Mouse (Mus musculus) embryonic facial prominence, embryonic 11.5 days (tissue): ENCODE results near the gene Rock2. TPM values are rescaled to one million over a fixed set of nuclear protein-coding genes. Genes with fewer than 3 reads are reported as not detected.

ENCODE experiments used
- ATAC-seq: fragments of 200-750 bp; cut with Nextera tagmentation; replicated peaks from 2 replicates; pipeline ENCODE4 v1.8.0; 2017; ENCODE audit warnings: low read depth; ENCODE audit not compliant: insufficient number of reproducible peaks, low FRiP score, low TSS enrichment
- DNase-seq: peaks from one replicate; pipeline ENCODE4 v3.0.0-alpha.2; 2015; ENCODE audit warnings: low spot score
- H3K27ac ChIP-seq: fragments of 300-500 bp; sonication (generic); replicated peaks from 2 replicates; pipeline ENCODE4 v1.5.1; 2014; ENCODE audit warnings: mild to moderate bottlenecking, low read depth, low read length, control low read depth
- H3K27me3 ChIP-seq: fragments of 300-500 bp; sonication (generic); 2 replicates; pipeline ENCODE4 v1.6.1; 2014; ENCODE audit warnings: mild to moderate bottlenecking, low read length, moderate library complexity, mixed read lengths; ENCODE audit not compliant: control insufficient read depth, insufficient read depth
- H3K36me3 ChIP-seq: fragments of 300-500 bp; sonication (generic); replicated peaks from 2 replicates; pipeline ENCODE4 v1.6.1; 2014; ENCODE audit warnings: low read depth, mild to moderate bottlenecking, low read length, moderate library complexity, mixed read lengths; ENCODE audit not compliant: control insufficient read depth, insufficient read depth
- H3K4me1 ChIP-seq: fragments of 300-500 bp; sonication (generic); 2 replicates; pipeline ENCODE4 v1.6.1; 2014; ENCODE audit warnings: low read length, mixed read lengths; ENCODE audit not compliant: control insufficient read depth, insufficient read depth
- H3K4me2 ChIP-seq: fragments of 300-500 bp; sonication (generic); 2 replicates; pipeline ENCODE4 v1.6.1; 2014; ENCODE audit warnings: low read depth, mild to moderate bottlenecking, control low read depth, low read length, moderate library complexity
- H3K4me3 ChIP-seq: fragments of 300-500 bp; sonication (generic); 2 replicates; pipeline ENCODE4 v1.5.1; 2014; ENCODE audit warnings: low read depth, low read length, control low read depth
- H3K9ac ChIP-seq: fragments of 300-500 bp; sonication (generic); replicated peaks from 2 replicates; pipeline ENCODE4 v1.6.1; 2014; ENCODE audit warnings: mild to moderate bottlenecking, control low read depth, low read length
- H3K9me3 ChIP-seq: fragments of 300-500 bp; sonication (generic); replicated peaks from 2 replicates; pipeline ENCODE4 v1.6.1; 2016; ENCODE audit warnings: mild to moderate bottlenecking, low read length, inconsistent platforms, mixed read lengths; ENCODE audit not compliant: control insufficient read depth
- whole genome bisulfite sequencing: fragments of 180-500 bp; shearing (Covaris S2); extraction: QIAGEN DNeasy Blood & Tissue Kit; methylation state at CpG from one replicate; pipeline ENCODE4 v1.1.7; 2014; 5-methylcytosine and 5-hydroxymethylcytosine counted together
- polyA plus RNA-seq: library from polyadenylated mRNA; unstranded; fragments of >200 nt; fragmentation: Nextera tagmentation; extraction: Ambion mirVana; gene quantifications from 2 replicates; pipeline ENCODE4 v1.2.1, GENCODE M21; 2014

Gene Rock2
- polyA plus RNA-seq, 1 experiment from 2014 or later: 13.6 TPM

- no peak overlapping the region for H3K9ac ChIP-seq
- no peak for DNase-seq
- ATAC-seq: no peak
These were observed 21.1 kb upstream of the Rock2 start for GRCm38 (mm10) chr12:16873549-16873948.

GRCm38 (mm10) chr12:16874086-16874485 lies 20.6 kb upstream of the Rock2 start:
- no peak overlapping the region for H3K4me3 ChIP-seq
- H3K9ac ChIP-seq: no peak overlapping the region
- no peaks in the 10 kb centered on the region for H3K9me3 ChIP-seq
- no peak for DNase-seq
- H3K27me3 ChIP-seq: no peaks in the 10 kb centered on the region
- no peaks in the 10 kb centered on the region for H3K4me1 ChIP-seq
- 41% methylated on average over 2 of the region's 2 CpGs for WGBS
- H3K27ac ChIP-seq: no peak overlapping the region
- H3K4me2 ChIP-seq: no peak overlapping the region
- no peak for ATAC-seq
- no peaks in the 10 kb centered on the region for H3K36me3 ChIP-seq

More at GRCm38 (mm10) chr12:16873549-16873948, 21.1 kb upstream of the Rock2 start:
- Histone ChIP-seq H3K9me3 (no peaks in the 10 kb centered on the region), H3K27me3 (no peaks in the 10 kb centered on the region), H3K27ac (no peak overlapping the region), H3K36me3 (no peaks in the 10 kb centered on the region), H3K4me2 (no peak overlapping the region), H3K4me1 (no peaks in the 10 kb centered on the region; the same call in 1 of the 2 replicates), H3K4me3 (no peak overlapping the region)
- WGBS: 88% methylated on average over 7 of the region's 7 CpGs

- 89% methylated on average over 4 of the region's 4 CpGs for WGBS
- ATAC-seq: no peak
- H3K9me3 ChIP-seq: no peaks in the 10 kb centered on the region
- no peak overlapping the region for H3K9ac ChIP-seq
- H3K4me2 ChIP-seq: no peak overlapping the region
- no peaks in the 10 kb centered on the region for H3K36me3 ChIP-seq
- no peak overlapping the region for H3K4me3 ChIP-seq
- no peak overlapping the region for H3K27ac ChIP-seq
- H3K27me3 ChIP-seq: no peaks in the 10 kb centered on the region
- no peaks in the 10 kb centered on the region for H3K4me1 ChIP-seq
- no peak for DNase-seq
These were observed 19.4 kb upstream of the Rock2 start for GRCm38 (mm10) chr12:16875269-16875668.

DNA sequence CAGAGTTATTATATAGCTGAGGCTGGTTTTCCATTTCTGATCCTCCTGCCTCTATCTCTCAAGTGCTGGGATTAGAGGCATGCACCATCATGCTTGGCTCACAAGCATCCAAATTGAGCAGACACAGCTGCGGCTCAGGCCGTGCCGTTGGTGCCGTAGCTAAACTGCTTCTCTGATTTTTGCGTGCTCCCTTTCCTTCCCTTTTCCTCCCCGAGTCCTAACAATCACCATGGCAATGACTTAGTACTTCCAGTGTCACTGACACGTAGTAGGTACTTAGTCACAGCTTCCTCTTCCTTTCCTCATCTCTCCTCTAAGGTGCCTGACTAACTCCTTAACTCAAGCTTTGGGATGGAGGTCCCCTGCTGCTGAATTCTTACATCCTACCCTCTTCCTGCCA lies 19.0 kb upstream of the Rock2 start:
- H3K36me3 ChIP-seq: no peaks in the 10 kb centered on the region
- DNase-seq: no peak
- no peak overlapping the region for H3K4me3 ChIP-seq
- H3K4me2 ChIP-seq: no peak overlapping the region
- WGBS: 80% methylated on average over 7 of the region's 7 CpGs
- no peak overlapping the region for H3K27ac ChIP-seq
- no peak overlapping the region for H3K9ac ChIP-seq
- H3K4me1 ChIP-seq: no peaks in the 10 kb centered on the region
- H3K9me3 ChIP-seq: no peaks in the 10 kb centered on the region
- H3K27me3 ChIP-seq: no peaks in the 10 kb centered on the region
- ATAC-seq: no peak

DNA sequence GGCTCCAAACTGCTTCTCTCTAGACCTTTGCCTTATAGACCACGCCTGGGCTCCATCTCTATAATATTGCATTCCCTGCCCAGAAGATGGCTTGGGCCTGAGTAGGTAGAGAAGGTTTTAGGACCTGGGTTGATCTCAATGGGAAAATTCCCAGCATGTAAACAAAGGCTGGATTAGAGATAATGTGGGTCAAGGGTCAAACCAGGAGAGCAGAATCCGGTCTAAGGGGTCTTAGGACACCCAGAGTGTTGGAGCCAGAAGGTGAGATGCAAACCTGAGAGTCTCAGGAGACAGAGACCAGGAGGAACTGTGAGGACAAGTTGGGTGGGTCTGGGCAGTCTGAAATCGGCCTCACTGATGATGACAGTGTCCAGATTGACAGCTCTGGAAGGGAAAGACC lies 18.0 kb upstream of the Rock2 start:
- H3K4me2 ChIP-seq: no peak overlapping the region
- no peak overlapping the region for H3K9ac ChIP-seq
- no peaks in the 10 kb centered on the region for H3K36me3 ChIP-seq
- no peak overlapping the region for H3K4me3 ChIP-seq
- no peak overlapping the region for H3K27ac ChIP-seq
- H3K27me3 ChIP-seq: no peaks in the 10 kb centered on the region
- ATAC-seq (no peak), DNase-seq (no peak)
- no peaks in the 10 kb centered on the region for H3K4me1 ChIP-seq
- WGBS: 51% methylated on average over 3 of the region's 3 CpGs
- H3K9me3 ChIP-seq: no peaks in the 10 kb centered on the region

GRCm38 (mm10) chr12:16877141-16877540 lies 17.6 kb upstream of the Rock2 start:
- no peak for ATAC-seq
- H3K27ac ChIP-seq: no peak overlapping the region
- no peak overlapping the region for H3K4me3 ChIP-seq
- no peaks in the 10 kb centered on the region for H3K9me3 ChIP-seq
- 64% methylated on average over 5 of the region's 5 CpGs for WGBS
- no peaks in the 10 kb centered on the region for H3K27me3 ChIP-seq
- no peak overlapping the region for H3K4me2 ChIP-seq
- DNase-seq: no peak
- H3K4me1 ChIP-seq: no peaks in the 10 kb centered on the region
- no peak overlapping the region for H3K9ac ChIP-seq
- no peaks in the 10 kb centered on the region for H3K36me3 ChIP-seq

- ATAC-seq (no peak), DNase-seq (no peak)
- Histone ChIP-seq H3K4me1 (no peaks in the 10 kb centered on the region), H3K4me2 (no peak overlapping the region), H3K27me3 (no peaks in the 10 kb centered on the region), H3K9me3 (no peaks in the 10 kb centered on the region), H3K27ac (no peak overlapping the region), H3K9ac (no peak overlapping the region), H3K4me3 (no peak overlapping the region), H3K36me3 (no peaks in the 10 kb centered on the region)
- 30% methylated on average over 1 of the region's 1 CpGs for WGBS
These were observed 17.0 kb upstream of the Rock2 start for GRCm38 (mm10) chr12:16877679-16878078.

DNA sequence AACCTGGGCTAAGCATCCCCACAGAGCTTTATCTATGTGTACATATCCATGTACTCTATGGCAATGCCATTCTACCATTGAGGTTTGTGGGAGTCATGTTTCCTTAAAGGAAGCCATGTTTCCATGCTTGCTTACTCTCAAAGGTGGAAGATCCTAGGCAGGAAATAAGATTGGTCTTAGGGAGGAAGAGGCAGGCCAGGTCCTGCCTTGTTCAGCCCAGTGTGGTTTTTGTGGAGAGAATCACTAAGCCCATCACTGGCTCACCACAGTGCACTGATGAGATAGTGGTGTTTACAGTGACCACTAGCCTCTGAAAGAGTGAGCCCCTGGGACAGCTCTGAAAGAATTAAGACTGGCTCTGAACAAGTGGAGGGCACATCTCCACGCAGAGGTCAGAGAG lies 15.3 kb upstream of the Rock2 start:
- no peak overlapping the region for H3K27ac ChIP-seq
- DNase-seq: no peak
- H3K9ac ChIP-seq: no peak overlapping the region
- H3K4me2 ChIP-seq: no peak overlapping the region
- H3K4me1 ChIP-seq: no peaks in the 10 kb centered on the region
- ATAC-seq: no peak
- no peaks in the 10 kb centered on the region for H3K9me3 ChIP-seq
- WGBS: 82% methylated on average over 1 of the region's 1 CpGs
- H3K4me3 ChIP-seq: no peak overlapping the region
- no peaks in the 10 kb centered on the region for H3K36me3 ChIP-seq
- H3K27me3 ChIP-seq: no peaks in the 10 kb centered on the region
